Mouse (Mus musculus) ES-Bruce4 (cell line): ENCODE results near the gene Asb10. TPM values are rescaled to one million over a fixed set of nuclear protein-coding genes. Genes with fewer than 3 reads are reported as not detected.
"Not testable (repeated sequence)": the region's sequence is repeated elsewhere in the genome, so short reads cannot be mapped to it uniquely, and the experiment has no call there.

Experiments used
- H3K27ac ChIP-seq: 2 replicates; pipeline ENCODE4 v1.5.1; 2012; ENCODE audit warnings: low read length, inconsistent platforms; ENCODE audit not compliant: insufficient read depth
- H3K27me3 ChIP-seq: 2 replicates; pipeline ENCODE4 v1.6.1; 2012; ENCODE audit warnings: mild to moderate bottlenecking, low read length, inconsistent platforms; ENCODE audit not compliant: control insufficient read depth, poor library complexity, insufficient read depth, severe bottlenecking
- H3K36me3 ChIP-seq: 2 replicates; pipeline ENCODE4 v1.6.1; 2012; ENCODE audit warnings: inconsistent platforms, mild to moderate bottlenecking, low read length, moderate library complexity; ENCODE audit not compliant: control insufficient read depth, poor library complexity, insufficient read depth, severe bottlenecking
- H3K4me1 ChIP-seq: one replicate; pipeline ENCODE4 v1.8.1; 2011; ENCODE audit warnings: low read length; ENCODE audit not compliant: control insufficient read depth, insufficient read depth
- H3K4me3 ChIP-seq: 2 replicates; pipeline ENCODE4 v1.5.1; 2011; ENCODE audit warnings: low read depth, mild to moderate bottlenecking, low read length
- H3K9ac ChIP-seq: 2 replicates; pipeline ENCODE4 v1.6.1; 2012; ENCODE audit warnings: low read depth, mild to moderate bottlenecking, inconsistent platforms; ENCODE audit not compliant: poor library complexity, severe bottlenecking
- H3K9me3 ChIP-seq: replicated peaks from 2 replicates; pipeline ENCODE4 v1.6.1; 2012; ENCODE audit warnings: mild to moderate bottlenecking, low read length, inconsistent platforms; ENCODE audit not compliant: control insufficient read depth, poor library complexity, insufficient read depth, severe bottlenecking
- CTCF ChIP-seq: IDR thresholded peaks from one replicate; pipeline ENCODE4 v1.8.1; 2011; ENCODE audit warnings: low read depth, low read length
- EP300 ChIP-seq: IDR thresholded peaks from 2 replicates; pipeline ENCODE4 v1.6.1; 2011; ENCODE audit warnings: low read depth, low read length; ENCODE audit not compliant: insufficient read depth
- POLR2A ChIP-seq: IDR thresholded peaks from one replicate; pipeline ENCODE4 v1.8.1; 2011; ENCODE audit warnings: low read length; ENCODE audit not compliant: insufficient read depth
- polyA plus RNA-seq: library from polyadenylated mRNA; stranded (reverse); fragments of >200 nt; gene quantifications from 2 replicates; pipeline ENCODE4 v1.2.4, GENCODE M21; 2011; ENCODE audit warnings: low read depth; ENCODE audit not compliant: missing spikeins, insufficient read depth, insufficient read length

Asb10 gene
- polyA plus RNA-seq, 1 experiment, result not detected

- Histone ChIP-seq H3K9me3 (no peaks in the 10 kb centered on the region), H3K4me3 (peak overlapping the region; percentile 96), H3K27me3 (no peaks in the 10 kb centered on the region), H3K4me1 (no peaks in the 10 kb centered on the region), H3K9ac (peak overlapping the region; percentile 53), H3K36me3 (peaks cover 23% of the 10 kb centered on the region), H3K27ac (peak overlapping the region; percentile 65; the same call in 1 of the 2 replicates)
- no peak for TF ChIP-seq EP300
- no peak for TF ChIP-seq POLR2A
- TF ChIP-seq CTCF, result no peak
Measured at GRCm38 (mm10) chr5:24578109-24578963, 37.6 kb upstream of the Asb10 start.

DNA sequence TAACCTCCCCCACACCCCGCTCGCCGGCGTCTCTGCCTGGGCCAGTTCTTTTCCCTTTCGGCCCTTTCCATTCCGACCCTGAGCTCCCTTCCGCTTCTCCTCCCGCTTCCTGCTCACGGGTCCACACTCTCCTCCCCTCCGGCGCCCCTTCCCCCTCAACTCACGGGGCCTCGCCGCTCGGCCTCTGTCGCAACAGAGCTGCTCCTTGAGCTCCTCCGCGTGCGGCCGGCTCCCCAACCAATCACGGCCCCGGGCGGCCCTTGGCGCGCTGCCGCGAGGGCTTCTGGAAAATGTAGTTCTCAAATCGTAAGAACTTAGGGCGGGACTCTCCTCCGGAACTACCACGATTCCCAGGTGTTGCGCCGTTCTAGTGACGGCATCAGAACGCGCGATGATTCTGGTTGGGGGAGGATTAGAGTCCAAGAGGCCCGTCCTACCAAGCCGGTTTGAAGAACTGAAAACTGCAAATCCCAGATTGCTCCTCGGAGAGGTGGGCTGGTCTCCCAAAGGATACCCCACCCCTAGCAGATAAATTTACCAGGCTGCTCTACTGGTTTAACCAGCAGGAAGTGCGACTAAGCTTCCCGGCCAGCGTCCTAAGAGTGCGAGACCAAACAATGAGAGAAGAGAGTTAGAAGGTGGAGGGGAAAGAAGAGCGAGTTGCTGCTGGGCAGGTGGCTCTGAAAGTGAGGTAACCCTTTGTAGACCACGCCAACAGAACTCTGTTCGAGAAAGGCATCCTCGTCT lies 36.6 kb upstream of the Asb10 start, which contains the start of gene Abcf2:
TSS of gene Abcf2 (minus strand) at position 285 of the 747 bp plus-strand sequence.
- no peaks in the 10 kb centered on the region for H3K9me3 ChIP-seq
- H3K4me1 ChIP-seq, result no peaks in the 10 kb centered on the region
- TF ChIP-seq EP300 (no peak), POLR2A (peak; percentile 95)
- peak within 1 kb of the TSS; percentile 92 for H3K9ac ChIP-seq
- H3K27ac ChIP-seq, result peak within 1 kb of the TSS; percentile 65
- peak within 1 kb of the TSS; percentile 96 for H3K4me3 ChIP-seq
- H3K27me3 ChIP-seq, result no peaks in the 10 kb centered on the region
- H3K36me3 ChIP-seq, result peaks cover 33% of the 10 kb centered on the region

DNA sequence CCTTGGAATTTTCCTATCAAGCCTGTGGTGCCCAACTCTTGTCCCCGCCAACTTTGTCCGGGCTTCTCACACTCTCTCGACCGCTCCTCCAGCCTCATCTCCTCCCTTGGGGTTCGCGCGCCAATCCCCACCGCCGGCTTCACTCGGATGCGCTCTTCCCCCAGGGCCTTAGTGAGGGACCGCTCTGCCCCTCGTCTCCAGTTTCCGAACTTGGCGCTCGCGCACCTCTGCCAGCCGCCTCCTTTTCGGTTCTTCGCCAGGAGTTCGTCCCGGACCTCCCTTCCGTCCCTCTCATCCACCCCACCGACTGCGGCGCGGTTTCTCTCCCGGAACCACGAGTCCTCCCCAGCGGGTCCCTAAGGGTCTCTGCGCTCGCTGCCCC lies 36.0 kb upstream of the Asb10 start:
- TF ChIP-seq EP300, result no peak
- no peak for TF ChIP-seq CTCF
- TF ChIP-seq POLR2A, result no peak
- Histone ChIP-seq H3K36me3 (peaks cover 38% of the 10 kb centered on the region), H3K4me3 (peak overlapping the region; percentile 85), H3K27ac (no peak overlapping the region), H3K27me3 (no peaks in the 10 kb centered on the region), H3K9me3 (no peaks in the 10 kb centered on the region), H3K9ac (peak overlapping the region; percentile 92), H3K4me1 (no peaks in the 10 kb centered on the region)

DNA sequence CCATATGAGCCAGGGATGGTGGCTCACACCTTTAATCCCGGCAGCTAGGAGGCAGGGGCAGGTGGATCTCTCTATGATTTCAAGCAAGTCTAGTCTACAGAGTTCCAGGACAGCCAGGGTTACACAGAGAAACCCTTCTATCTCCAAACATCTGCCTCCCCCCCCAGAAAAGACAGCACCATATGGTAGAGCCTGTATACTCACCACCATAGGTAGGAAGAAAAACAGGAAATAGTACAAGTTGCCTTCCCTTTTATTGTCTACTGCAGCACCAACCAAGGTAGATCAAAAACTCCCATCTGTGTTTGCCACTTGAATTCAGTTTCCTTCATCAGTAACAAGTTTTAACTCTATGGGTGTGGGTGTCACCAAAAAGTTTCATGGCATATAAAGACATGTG lies 35.2 kb upstream of the Asb10 start:
- Histone ChIP-seq H3K36me3 (peaks cover 46% of the 10 kb centered on the region), H3K9ac (peak overlapping the region; percentile 92; the same call in 1 of the 2 replicates), H3K4me1 (no peaks in the 10 kb centered on the region), H3K27me3 (no peaks in the 10 kb centered on the region), H3K4me3 (no peak overlapping the region), H3K27ac (no peak overlapping the region), H3K9me3 (no peaks in the 10 kb centered on the region)
- TF ChIP-seq EP300 (no peak), POLR2A (no peak), CTCF (no peak)

DNA sequence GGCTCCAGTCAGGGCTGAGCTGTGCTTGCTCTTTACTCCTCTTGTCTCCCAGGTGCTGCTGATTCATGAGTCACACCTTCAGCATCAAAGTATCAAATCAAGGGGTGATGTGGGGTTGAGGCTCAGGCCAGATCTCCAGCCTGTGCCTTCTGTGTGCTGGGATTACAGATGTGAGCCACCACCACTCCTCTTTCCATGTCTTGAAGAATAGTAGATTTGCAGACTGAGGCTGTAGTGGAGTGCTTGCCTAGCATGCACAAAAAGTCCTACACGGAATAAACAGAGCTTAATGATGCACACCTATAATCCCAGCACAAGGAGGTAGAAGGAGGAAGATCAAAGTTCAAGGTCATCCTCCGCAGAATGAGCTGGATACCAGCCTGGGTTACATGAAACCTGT lies 15.9 kb upstream of the Asb10 start, which contains the start of gene 4931409K22Rik:
TSS of gene 4931409K22Rik (minus strand) at position 101 of the 400 bp plus-strand sequence.
- Histone ChIP-seq H3K4me1 (no peaks in the 10 kb centered on the region), H3K27ac (no peak within 1 kb of the TSS), H3K9me3 (no peaks in the 10 kb centered on the region), H3K9ac (no peak within 1 kb of the TSS), H3K27me3 (no peaks in the 10 kb centered on the region), H3K36me3 (no peaks in the 10 kb centered on the region), H3K4me3 (no peak within 1 kb of the TSS)
- TF ChIP-seq POLR2A (no peak), CTCF (no peak), EP300 (no peak)

GRCm38 (mm10) chr5:24555335-24555734 lies 14.6 kb upstream of the Asb10 start:
- not testable (repeated sequence) for H3K4me3 ChIP-seq, H3K9me3 ChIP-seq, H3K9ac ChIP-seq, H3K4me1 ChIP-seq, H3K27ac ChIP-seq, H3K36me3 ChIP-seq, H3K27me3 ChIP-seq
